ENCODE assay signal across 15 mouse cellular contexts in the genomic region with DNA sequence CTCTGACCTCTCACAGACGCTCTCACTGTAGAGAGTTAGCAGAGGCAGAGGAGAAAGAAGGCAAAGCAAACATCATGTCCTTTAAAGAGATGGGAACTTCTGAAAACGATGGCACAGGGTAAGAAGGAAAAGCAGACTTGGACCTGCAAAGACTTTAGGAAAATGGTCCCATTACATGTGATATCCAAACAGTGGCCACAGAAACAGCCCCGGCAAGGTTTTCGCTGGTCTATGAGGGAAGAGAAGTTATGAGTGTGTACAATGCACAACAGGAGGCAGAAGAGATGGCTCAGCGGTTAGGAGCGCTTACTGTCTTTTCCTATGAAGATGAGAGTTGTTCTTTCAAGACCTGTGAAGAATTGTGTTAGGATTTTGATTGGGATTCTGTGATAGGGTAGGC.
"Had no signal": no experiment of that assay in that cellular context is flagged by ENCODE, and none has a peak within 500 bp of the region (broad histone marks: within the 10 kb centered on the region; RNA-seq: fewer than 3 reads in every experiment).

No protein-coding gene starts in this region.

- H3K27ac ChIP-seq: embryonic facial prominence, embryonic 10.5 days; embryonic facial prominence, embryonic 12.5 days; embryonic facial prominence, embryonic 13.5 days; embryonic facial prominence, embryonic 15.5 days; forebrain, embryonic 10.5 days; forebrain, embryonic 12.5 days; forebrain, embryonic 13.5 days; forebrain, embryonic 15.5 days; gastrocnemius, adult 2 months; heart, adult 2 months had no signal

- H3K9me3 ChIP-seq: embryonic facial prominence, embryonic 12.5 days; embryonic facial prominence, embryonic 13.5 days; embryonic facial prominence, embryonic 15.5 days; forebrain, embryonic 12.5 days; forebrain, embryonic 13.5 days had no signal

- H3K9ac ChIP-seq: embryonic facial prominence, embryonic 12.5 days; embryonic facial prominence, embryonic 13.5 days; embryonic facial prominence, embryonic 15.5 days; forebrain, embryonic 12.5 days; forebrain, embryonic 13.5 days; forebrain, embryonic 15.5 days; forebrain, postnatal 0 days had no signal

- H3K4me1 ChIP-seq: embryonic facial prominence, embryonic 12.5 days; embryonic facial prominence, embryonic 13.5 days; embryonic facial prominence, embryonic 15.5 days; forebrain, embryonic 13.5 days; forebrain, embryonic 15.5 days had no signal

- H3K4me2 ChIP-seq: embryonic facial prominence, embryonic 12.5 days; embryonic facial prominence, embryonic 13.5 days; embryonic facial prominence, embryonic 15.5 days; forebrain, embryonic 12.5 days; forebrain, embryonic 13.5 days; forebrain, embryonic 15.5 days had no signal

- H3K4me3 ChIP-seq: embryonic facial prominence, embryonic 10.5 days; embryonic facial prominence, embryonic 12.5 days; embryonic facial prominence, embryonic 13.5 days; embryonic facial prominence, embryonic 15.5 days; erythroblast, embryonic 14.5 days; forebrain, embryonic 10.5 days; forebrain, embryonic 12.5 days; forebrain, embryonic 13.5 days; forebrain, embryonic 15.5 days; gastrocnemius, adult 2 months; heart, adult 2 months had no signal

- DNase-seq: cerebellum, adult 9-11 months; gastrocnemius, postnatal 25 days; gastrocnemius, postnatal 36 days had no signal

- H3K36me3 ChIP-seq: embryonic facial prominence, embryonic 10.5 days; embryonic facial prominence, embryonic 12.5 days; embryonic facial prominence, embryonic 13.5 days; embryonic facial prominence, embryonic 15.5 days; forebrain, embryonic 10.5 days; forebrain, embryonic 12.5 days; forebrain, embryonic 15.5 days had no signal

- H3K27me3 ChIP-seq: embryonic facial prominence, embryonic 12.5 days; embryonic facial prominence, embryonic 13.5 days; embryonic facial prominence, embryonic 15.5 days; forebrain, embryonic 13.5 days; forebrain, embryonic 15.5 days had no signal
